Mouse (Mus musculus) kidney, embryonic 14.5 days (tissue): ENCODE results near the gene Cd19. TPM values are rescaled to one million over a fixed set of nuclear protein-coding genes. Genes with fewer than 3 reads are reported as not detected.

Experiments
- ATAC-seq: fragments of 200-750 bp; cut with Nextera tagmentation; 2 replicates; pipeline ENCODE4 v1.8.0; 2017; ENCODE audit warnings: moderate number of reproducible peaks, mild to moderate bottlenecking, moderate TSS enrichment, moderate library complexity; ENCODE audit not compliant: low FRiP score, low TSS enrichment
- H3K27ac ChIP-seq: fragments of 300-500 bp; sonication (generic); 2 replicates; pipeline ENCODE4 v1.5.1; 2014; ENCODE audit warnings: low read depth, mild to moderate bottlenecking, low read length, moderate library complexity, mixed read lengths
- H3K27me3 ChIP-seq: fragments of 300-500 bp; sonication (generic); 2 replicates; pipeline ENCODE4 v1.6.1; 2014; ENCODE audit warnings: mild to moderate bottlenecking, low read length; ENCODE audit not compliant: control insufficient read depth, insufficient read depth
- H3K36me3 ChIP-seq: fragments of 300-500 bp; sonication (generic); 2 replicates; pipeline ENCODE4 v1.6.1; 2014; ENCODE audit warnings: low read length, mixed read lengths; ENCODE audit not compliant: control insufficient read depth, insufficient read depth
- H3K4me1 ChIP-seq: fragments of 300-500 bp; sonication (generic); 2 replicates; pipeline ENCODE4 v1.6.1; 2014; ENCODE audit warnings: low read length, mixed read lengths; ENCODE audit not compliant: control insufficient read depth, insufficient read depth
- H3K4me2 ChIP-seq: fragments of 300-500 bp; sonication (generic); replicated peaks from 2 replicates; pipeline ENCODE4 v1.6.1; 2014; ENCODE audit warnings: low read depth, mild to moderate bottlenecking, low read length
- H3K4me3 ChIP-seq: fragments of 300-500 bp; sonication (generic); 2 replicates; pipeline ENCODE4 v1.5.1; 2014; ENCODE audit warnings: mild to moderate bottlenecking, low read length
- H3K9ac ChIP-seq: fragments of 300-500 bp; sonication (generic); 2 replicates; pipeline ENCODE4 v1.6.1; 2014; ENCODE audit warnings: low read depth, mild to moderate bottlenecking, low read length, moderate library complexity
- H3K9me3 ChIP-seq: fragments of 300-500 bp; sonication (generic); 2 replicates; pipeline ENCODE4 v1.6.1; 2016; ENCODE audit warnings: low read length; ENCODE audit not compliant: control insufficient read depth
- WGBS: fragments of 180-500 bp; shearing (Covaris S2); extraction: QIAGEN DNeasy Blood & Tissue Kit; methylation state at CpG from one replicate; pipeline ENCODE4 v1.1.7; 2014; 5-methylcytosine and 5-hydroxymethylcytosine counted together
- microRNA-seq: library from miRNA; unstranded; fragments of <30 nt; microRNA quantifications from one replicate; pipeline ENCODE4, GENCODE M21; 2016
- polyA plus RNA-seq: library from polyadenylated mRNA; unstranded; fragments of >200 nt; fragmentation: Nextera tagmentation; extraction: Ambion mirVana; gene quantifications from 2 replicates; pipeline ENCODE4 v1.2.1, GENCODE M21; 2014

Gene Cd19
- polyA plus RNA-seq, 1 experiment from 2014 or later, result not detected

- 75% methylated on average over 13 of the region's 13 CpGs for WGBS
- peaks cover 5% of the 10 kb centered on the region; the same call in 1 of the 2 replicates for H3K36me3 ChIP-seq
Observed at GRCm38 (mm10) chr7:126359049-126359448, 55.6 kb downstream of the Cd19 start.

More at GRCm38 (mm10) chr7:126359049-126359448, 55.6 kb downstream of the Cd19 start:
- ATAC-seq, result no peak
- no peaks in the 10 kb centered on the region for H3K9me3 ChIP-seq
- H3K9ac ChIP-seq, result no peak overlapping the region
- no peak overlapping the region for H3K4me3 ChIP-seq
- H3K27ac ChIP-seq, result no peak overlapping the region
- H3K27me3 ChIP-seq, result no peaks in the 10 kb centered on the region
- no peaks in the 10 kb centered on the region for H3K4me1 ChIP-seq
- no peak overlapping the region for H3K4me2 ChIP-seq

Small RNA genes within 50 kb of the gene (microRNA-seq; reads per million reads assigned to microRNA genes)
- not detected for gene Mir7058

Other genes with a start within 250 kb of the Cd19 start
- 52.5 and 77.9 TPM in 2 replicates for gene Xpo6, start 214.4 kb downstream of the Cd19 start, polyA plus RNA-seq
- gene Sbk1, start 142.3 kb downstream of the Cd19 start, polyA plus RNA-seq, result 41.6 and 52.0 TPM in 2 replicates
- 1.9 and 2.9 TPM in 2 replicates for gene Lat, start 45.3 kb downstream of the Cd19 start, polyA plus RNA-seq
- 41.8 and 54.6 TPM in 2 replicates for gene Spns1, start 37.4 kb downstream of the Cd19 start, polyA plus RNA-seq
- gene Nfatc2ip, start 18.2 kb downstream of the Cd19 start, polyA plus RNA-seq, result 2.8 and 4.1 TPM in 2 replicates
- gene Rabep2, start 13.9 kb upstream of the Cd19 start, polyA plus RNA-seq, result 24.8 and 30.5 TPM in 2 replicates
- gene Atp2a1, start 48.2 kb upstream of the Cd19 start, polyA plus RNA-seq, result 1.3 and 1.6 TPM in 2 replicates
- 36.9 and 47.1 TPM in 2 replicates for gene Sh2b1, start 60.5 kb upstream of the Cd19 start, polyA plus RNA-seq
- gene Tufm, start 72.5 kb upstream of the Cd19 start, polyA plus RNA-seq, result 145 and 159 TPM in 2 replicates
- 39.9 and 59.7 TPM in 2 replicates for gene Atxn2l, start 88.5 kb upstream of the Cd19 start, polyA plus RNA-seq
- 174 and 207 TPM in 2 replicates for gene Eif3c, start 151.5 kb upstream of the Cd19 start, polyA plus RNA-seq
- gene Apobr, start 170.1 kb upstream of the Cd19 start, polyA plus RNA-seq, result 0.38 and 0.39 TPM in 2 replicates
- gene Cln3, start 170.9 kb upstream of the Cd19 start, polyA plus RNA-seq, result 29.8 and 30.4 TPM in 2 replicates
- gene Il27, start 180.1 kb upstream of the Cd19 start, polyA plus RNA-seq, result not detected in 2 replicates
- gene Nupr1, start 216.0 kb upstream of the Cd19 start, polyA plus RNA-seq, result 2.4 and 2.6 TPM in 2 replicates
- gene Sgf29, start 234.4 kb upstream of the Cd19 start, polyA plus RNA-seq, result 35.6 and 52.5 TPM in 2 replicates